Mouse (Mus musculus) urinary bladder, postnatal 4 days (tissue): ENCODE results near the gene Fam98c.
A peak's percentile ranks its signal among the peaks of the same experiment; 100 is the strongest.
"Not testable (repeated sequence)": the region's sequence is repeated elsewhere in the genome, so short reads cannot be mapped to it uniquely, and the experiment has no call there.

ENCODE experiments used
- DNase-seq, 2 experiments: peaks; one replicate each; pipeline ENCODE4 v3.0.0; 2021 to 2022; ENCODE audit warnings: low spot score in 2 of 2

Gene Fam98c

DNA sequence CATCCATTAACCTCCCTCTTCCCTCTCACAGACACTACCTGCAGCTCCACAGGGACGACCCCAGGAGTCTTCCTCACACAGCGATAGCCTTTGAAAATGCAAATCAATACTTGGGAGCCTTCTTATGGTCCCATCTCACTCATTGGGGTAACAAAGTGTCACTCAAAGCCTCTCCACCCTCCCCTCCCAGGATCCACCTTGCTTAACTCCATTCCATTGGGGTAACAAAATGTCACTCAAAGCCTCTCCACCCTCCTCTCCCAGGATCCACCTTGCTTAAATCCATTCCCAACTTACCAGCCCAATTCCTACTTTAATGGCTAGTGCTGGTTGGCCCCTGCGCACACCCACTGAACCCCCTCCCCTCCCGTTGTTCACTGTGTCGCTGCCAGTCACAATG, 2.2 kb upstream of the Fam98c start:
- no peak for DNase-seq

GRCm38 (mm10) chr7:29155196-29155837, 717 bp downstream of the Fam98c start:
- DNase-seq = peak; percentile 78 to 90

DNA sequence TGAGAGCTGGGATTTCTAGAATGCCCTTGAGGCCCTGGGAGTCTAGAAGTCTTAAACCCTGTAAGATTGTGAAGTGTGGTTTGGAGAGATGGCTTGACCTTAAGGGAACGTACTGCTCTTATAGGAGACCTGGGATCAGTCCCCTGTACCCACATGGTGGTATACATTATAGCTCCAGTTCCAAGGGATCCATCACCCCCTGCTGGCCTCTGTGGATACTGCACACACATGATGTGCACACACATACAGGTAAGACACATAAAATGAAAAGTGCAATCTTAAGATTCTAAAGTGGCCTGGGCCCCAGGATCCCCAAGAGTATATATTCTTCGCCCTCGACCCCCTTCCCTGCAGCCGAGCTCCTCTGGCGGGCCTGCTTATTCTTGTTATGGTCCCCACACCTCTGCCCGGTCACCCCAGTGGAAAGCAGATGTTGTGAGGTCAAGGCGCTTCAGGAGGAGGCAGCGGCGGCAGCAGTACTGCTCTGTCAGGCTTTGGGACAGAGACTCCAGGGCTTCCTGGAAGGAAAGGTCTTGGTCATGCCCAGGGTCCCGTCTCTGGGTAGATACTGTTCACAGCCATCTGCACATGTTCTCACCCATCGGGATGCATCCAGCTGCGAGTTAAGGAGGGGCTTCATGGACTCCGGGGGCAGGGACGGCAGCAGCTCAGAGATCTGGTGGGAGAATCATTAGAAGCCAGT, 1.9 kb downstream of the Fam98c start:
- no peak for DNase-seq

DNA sequence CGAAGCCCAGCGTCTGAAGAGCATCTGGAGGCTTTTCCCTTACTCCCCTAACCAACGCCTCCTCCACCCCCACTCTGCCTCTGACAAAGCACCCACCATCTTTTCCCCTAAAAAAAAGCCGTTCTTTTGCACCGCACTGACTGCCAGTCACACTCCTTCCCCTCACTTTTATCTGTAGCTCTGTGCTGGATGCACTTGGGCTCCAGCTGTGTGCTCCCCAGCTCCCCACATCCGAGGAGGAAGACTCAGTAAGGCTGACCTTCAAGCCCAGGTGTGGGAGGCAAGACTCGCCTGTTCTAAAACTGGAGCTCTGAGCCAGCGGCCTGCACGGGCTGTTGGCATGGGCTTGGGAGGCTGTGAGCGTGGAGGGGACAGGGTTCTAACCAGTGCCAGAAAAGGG, 4.5 kb downstream of the Fam98c start:
- DNase-seq = no peak

GRCm38 (mm10) chr7:29148771-29149170, 7.3 kb downstream of the Fam98c start:
- no peak for DNase-seq

- no peak for DNase-seq
Observed at GRCm38 (mm10) chr7:29146625-29147367, 9.2 kb downstream of the Fam98c start.

GRCm38 (mm10) chr7:29144006-29144405, 12.0 kb downstream of the Fam98c start:
- no peak for DNase-seq

- DNase-seq = no peak
Observed at GRCm38 (mm10) chr7:29141416-29141815, 14.6 kb downstream of the Fam98c start.

DNA sequence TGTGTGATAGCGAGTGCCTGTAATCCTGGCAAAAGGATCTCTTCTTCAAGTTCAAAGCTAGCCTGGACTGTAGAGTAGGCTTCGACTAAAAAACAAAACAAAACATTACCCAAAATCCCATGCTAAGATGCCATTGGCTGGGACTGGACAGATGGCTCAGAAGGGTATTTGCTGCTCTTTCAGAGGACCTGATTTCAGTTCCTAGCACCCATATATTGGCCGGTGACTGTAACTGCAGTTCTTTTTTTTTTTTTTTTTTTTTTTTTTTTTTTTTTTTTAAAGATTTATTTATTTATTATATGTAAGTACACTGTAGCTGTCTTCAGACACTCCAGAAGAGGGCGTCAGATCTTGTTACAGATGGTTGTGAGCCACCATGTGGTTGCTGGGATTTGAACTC, 16.8 kb downstream of the Fam98c start:
- not testable (repeated sequence) for DNase-seq

DNA sequence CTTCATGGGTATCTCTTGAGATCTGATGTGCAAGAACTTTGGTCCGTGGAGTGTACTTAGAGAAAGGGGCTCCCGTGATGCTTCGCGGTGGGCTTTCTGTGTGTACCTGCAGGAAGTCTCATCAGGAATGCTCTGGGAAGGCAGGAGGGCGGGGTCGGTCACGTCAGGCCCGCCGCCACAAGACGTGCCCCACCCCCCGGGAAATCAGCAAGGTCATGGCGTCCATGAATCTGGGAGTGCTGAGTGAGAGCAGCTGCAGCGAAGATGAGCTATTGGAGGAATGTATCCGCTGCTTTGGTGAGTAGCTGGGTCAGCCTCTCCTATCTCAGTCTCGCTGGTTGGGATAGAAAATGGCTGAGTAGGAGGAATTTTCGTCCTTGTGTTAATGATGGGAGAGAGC, 18.6 kb downstream of the Fam98c start:
- no peak for DNase-seq

DNA sequence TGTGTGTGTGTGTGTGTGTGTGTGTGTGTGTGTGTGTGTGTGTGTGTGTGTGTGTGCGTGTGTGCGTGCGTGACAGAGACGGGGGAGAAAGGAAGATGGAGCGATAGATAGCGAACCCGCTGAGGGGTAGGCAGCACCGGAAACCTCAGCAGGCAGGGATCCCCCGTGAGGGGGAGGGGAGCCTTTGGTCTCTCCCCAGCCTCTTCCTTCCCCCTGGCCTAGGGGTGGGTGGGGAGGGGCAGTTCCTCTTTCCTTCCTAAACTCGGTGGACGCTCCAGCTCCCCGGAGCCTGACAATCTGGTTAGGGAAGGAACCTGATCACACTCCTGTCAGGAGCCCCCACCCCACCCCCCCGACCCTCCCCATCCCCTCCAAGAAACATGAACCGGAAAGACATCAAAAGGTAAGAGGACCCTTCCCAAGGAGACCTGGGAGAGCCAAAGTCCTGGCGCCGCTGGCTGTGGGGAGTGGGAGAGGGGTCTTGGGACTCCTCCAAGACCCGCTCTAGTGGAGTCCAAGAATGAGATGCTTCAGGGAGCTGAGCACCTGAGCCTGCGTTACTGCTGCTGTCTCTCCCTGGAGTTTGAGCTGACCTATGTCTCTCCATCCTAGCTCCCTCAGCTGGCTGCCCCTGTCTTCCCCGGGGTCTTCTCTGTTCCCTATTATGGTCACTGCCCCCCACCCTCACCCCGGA, 21.2 kb downstream of the Fam98c start, which contains the start of gene Rasgrp4:
Rasgrp4 (plus strand) TSS at position 159 of the 694 bp plus-strand sequence.
- DNase-seq = no peak

- DNase-seq = no peak
Observed at GRCm38 (mm10) chr7:29134230-29134629, 21.8 kb downstream of the Fam98c start.

- DNase-seq = no peak
Observed at GRCm38 (mm10) chr7:29128725-29129124, 27.3 kb downstream of the Fam98c start.

GRCm38 (mm10) chr7:29126173-29126915, 29.7 kb downstream of the Fam98c start:
- DNase-seq = no peak

DNA sequence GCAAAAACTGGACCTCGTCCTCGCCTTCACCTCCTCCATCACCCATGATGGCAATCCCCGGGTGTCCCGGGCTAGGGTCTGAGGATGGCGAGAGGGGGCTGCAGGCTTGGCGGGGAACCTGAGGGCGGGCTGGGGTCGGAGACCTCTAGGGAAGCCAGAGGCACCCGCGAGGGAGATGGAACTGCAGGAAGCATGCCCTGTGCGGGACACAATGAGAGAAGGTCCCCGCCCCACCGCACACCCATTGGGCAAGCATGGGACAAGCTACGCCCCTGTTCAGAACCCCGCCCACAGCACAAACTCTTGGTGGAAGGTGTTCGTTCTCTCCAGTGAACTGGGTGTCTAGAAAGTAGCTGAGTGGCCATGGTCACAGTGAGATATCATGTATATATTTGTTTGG, 31.1 kb downstream of the Fam98c start, which contains the start of gene Ryr1:
Ryr1 (minus strand) TSS at position 210 of the 400 bp plus-strand sequence.
- no peak for DNase-seq

DNA sequence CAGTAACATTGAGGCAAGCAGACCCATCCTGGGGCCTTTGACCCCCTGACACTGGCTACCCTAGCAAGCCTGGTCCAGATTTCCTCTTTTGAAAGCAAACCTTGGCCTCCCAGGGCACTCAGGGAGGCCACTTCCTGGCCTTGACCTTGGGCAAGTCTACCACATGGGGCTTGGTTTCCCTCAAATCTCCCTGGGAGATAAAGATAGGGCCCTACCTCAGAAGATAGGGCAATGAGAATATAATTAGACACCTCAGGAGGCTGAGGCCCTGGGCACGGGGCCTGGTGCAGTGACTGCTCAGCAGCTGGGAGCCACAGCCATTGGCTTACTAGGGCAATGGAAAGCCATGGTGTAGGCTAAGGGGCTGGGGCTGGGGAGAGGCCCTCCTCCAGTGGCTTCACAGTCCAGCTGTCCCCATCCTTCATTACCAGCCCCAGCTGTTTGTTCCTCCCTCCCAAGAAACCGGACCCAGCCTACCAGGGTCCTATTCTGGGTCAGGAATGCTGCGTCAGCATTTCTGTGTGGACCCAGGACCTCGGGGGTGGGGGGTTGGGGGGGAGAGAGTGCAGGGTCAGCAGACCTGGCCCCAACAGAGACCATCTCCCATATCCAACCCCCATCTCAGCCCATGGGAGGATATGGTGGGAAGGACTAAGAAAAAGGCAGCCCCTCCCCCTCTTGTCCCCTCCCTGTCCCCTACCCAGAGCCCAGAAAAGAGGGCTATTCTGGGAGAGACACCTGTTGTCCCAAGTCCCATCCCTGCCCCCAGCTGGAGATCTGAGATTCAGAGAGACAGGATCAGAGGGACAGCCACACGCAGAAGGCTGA, 32.3 kb downstream of the Fam98c start:
- DNase-seq = no peak

DNA sequence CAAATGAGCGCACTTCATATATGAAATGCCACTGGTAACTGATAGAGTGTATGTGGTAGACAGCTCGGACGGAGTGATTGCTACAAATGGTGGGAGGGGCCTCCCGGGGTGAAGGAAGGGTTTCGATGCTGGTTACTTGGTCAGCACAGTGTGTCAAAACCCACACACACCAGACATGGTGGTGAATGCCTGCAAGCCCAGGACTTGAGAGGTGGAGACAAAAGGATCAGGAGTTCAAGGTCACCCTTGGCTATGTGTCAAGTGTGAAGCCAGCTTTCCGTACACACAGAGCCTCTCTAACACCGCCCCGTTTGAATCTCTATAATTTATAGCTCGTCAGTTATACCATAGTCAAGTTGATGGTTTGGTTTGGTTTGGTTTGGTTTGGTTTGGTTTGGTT, 33.2 kb downstream of the Fam98c start:
- DNase-seq = no peak

DNA sequence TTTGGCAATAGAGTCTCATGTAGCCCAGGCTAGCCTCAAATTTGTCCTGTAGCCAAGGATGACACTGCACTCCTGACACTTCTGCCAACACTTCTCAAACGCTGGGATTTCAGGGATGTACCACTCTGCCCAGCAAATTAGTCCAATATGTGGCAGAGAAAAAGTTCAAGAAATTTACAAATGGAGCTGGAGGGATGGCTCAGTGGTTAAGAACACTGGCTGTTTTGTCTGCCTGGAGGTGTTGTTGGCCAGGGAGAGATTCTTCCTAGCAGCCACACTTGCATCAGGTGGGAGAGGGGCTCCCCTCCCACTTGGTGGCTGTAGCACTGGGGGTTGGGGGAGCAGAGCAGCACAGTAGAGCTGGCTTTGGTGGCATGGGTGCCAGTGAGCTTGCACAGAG, 36.5 kb downstream of the Fam98c start:
- no peak for DNase-seq

DNA sequence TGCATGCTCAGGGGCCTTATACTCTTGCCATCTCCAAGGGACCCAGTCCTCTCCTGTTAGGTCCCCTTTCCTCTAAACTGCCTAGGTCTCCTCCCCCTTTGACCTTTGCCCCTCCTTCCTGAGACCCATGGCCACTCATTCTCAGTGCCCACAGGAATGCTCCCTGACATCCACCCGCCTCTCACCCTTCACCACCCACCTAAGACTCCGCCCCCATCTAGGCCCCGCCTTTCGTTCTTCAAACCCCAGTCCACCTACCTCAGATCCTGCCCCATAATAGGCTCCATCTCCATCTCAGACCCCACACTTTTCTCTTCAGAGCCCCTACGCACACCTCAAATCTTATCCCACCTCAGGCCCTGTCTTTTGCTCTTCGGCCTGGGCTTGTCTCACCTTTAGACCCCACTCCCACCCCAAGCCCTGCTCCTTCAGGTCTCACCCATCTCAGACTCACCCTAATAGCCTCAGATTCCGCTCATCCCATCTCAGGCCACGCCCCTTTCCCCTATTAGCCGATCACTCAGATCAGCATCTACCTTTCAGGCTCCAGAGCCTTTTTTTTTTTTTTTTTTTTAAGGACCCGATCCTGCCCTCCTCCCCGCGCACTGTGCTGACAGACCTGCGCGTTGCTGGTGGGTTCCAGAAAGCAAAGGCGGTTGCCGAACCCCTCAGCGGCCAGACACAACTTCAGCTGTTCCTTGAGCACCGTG, 37.7 kb downstream of the Fam98c start:
- DNase-seq = no peak
